Mouse (Mus musculus): Measurements from ENCODE around the gene Itga1.

DNA sequence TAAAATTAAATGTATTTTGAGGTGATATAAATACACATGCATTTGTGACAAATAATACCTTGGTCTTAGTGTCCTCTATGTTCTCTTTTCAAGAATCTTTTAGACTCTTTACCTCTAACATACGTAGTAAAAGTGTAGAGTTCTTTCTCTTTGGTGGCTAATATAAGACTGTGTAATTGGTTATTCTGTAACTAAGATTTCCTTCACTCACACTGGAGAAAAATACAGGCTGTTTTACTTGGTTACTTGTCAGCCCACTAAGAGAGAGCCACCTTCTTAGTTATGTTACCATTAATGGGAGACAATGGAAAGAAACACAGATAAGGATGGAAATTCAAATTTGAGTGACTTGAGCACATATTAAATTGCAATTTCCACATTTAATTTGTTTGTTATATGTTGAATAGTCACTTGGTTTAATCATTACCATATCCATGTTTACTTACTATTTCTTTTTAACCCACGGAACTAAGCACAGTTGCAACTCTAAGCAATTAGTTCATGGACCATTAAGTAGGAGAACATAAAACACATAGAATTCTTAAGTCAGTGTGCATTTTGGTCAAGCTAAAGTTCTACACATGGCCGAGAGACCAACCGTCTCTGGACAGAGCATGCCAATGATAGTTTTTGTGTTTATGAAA lies 34.3 kb downstream of the Itga1 start:
- TF ChIP-seq POLR2A (IDR thresholded peaks at IDR 0.05; ENCODE audit: control insufficient read depth, low read depth, low read length) (no peak), CTCF (IDR thresholded peaks at IDR 0.05; ENCODE audit: control insufficient read depth, insufficient read depth, insufficient replicate concordance, low read depth, low read length) (no peak)

Measured in testis, adult 2 months (tissue).